Mouse (Mus musculus) megakaryocyte, adult 5-6 weeks (primary cell): Measurements from ENCODE around the gene Ppp2r5c. TPM values are rescaled to one million over a fixed set of nuclear protein-coding genes. Genes with fewer than 3 reads are reported as not detected.

ENCODE experiments used
- ATAC-seq: 2 replicates; pipeline ENCODE4 v1.8.0; 2016; ENCODE audit warnings: mild to moderate bottlenecking, inconsistent platforms; ENCODE audit not compliant: poor library complexity, severe bottlenecking
- total RNA-seq, 2 experiments: library from RNA; stranded (forward) in 1 of 2; stranded (reverse) in 1 of 2; fragments of 153-499, 151-499 nt in 1 of 2; fragments of 221-1000, 200-1000 nt in 1 of 2; gene quantifications; 2 replicates each; pipeline versions ENCODE4 v1.2.3 to v1.2.4; 2015 to 2017

Gene Ppp2r5c
- total RNA-seq, 2 experiments from 2014 or later = 178 to 306 TPM

- ATAC-seq = no peak
Observed at GRCm38 (mm10) chr12:110550364-110550763, 103.4 kb downstream of the Ppp2r5c start.

- no peak for ATAC-seq
Observed at GRCm38 (mm10) chr12:110552113-110552512, 105.2 kb downstream of the Ppp2r5c start.

- no peak for ATAC-seq
Observed at GRCm38 (mm10) chr12:110553362-110553761, 106.4 kb downstream of the Ppp2r5c start.

- ATAC-seq = no peak
Observed at GRCm38 (mm10) chr12:110555536-110556240, 108.8 kb downstream of the Ppp2r5c start.

- ATAC-seq = no peak
Observed at GRCm38 (mm10) chr12:110556861-110557628, 110.1 kb downstream of the Ppp2r5c start.

- no peak for ATAC-seq
Observed at GRCm38 (mm10) chr12:110558175-110558574, 111.3 kb downstream of the Ppp2r5c start.

- ATAC-seq = no peak
Observed at GRCm38 (mm10) chr12:110563383-110563782, 116.5 kb downstream of the Ppp2r5c start.

- no peak for ATAC-seq
Observed at GRCm38 (mm10) chr12:110564848-110565247, 117.9 kb downstream of the Ppp2r5c start.

- ATAC-seq = no peak
Observed at GRCm38 (mm10) chr12:110566366-110566765, 119.4 kb downstream of the Ppp2r5c start.

- ATAC-seq = no peak
Observed at GRCm38 (mm10) chr12:110571050-110571449, 124.1 kb downstream of the Ppp2r5c start.

GRCm38 (mm10) chr12:110572351-110572750 lies 125.4 kb downstream of the Ppp2r5c start:
- ATAC-seq = no peak

- ATAC-seq = peak; percentile 59
Observed at GRCm38 (mm10) chr12:110573635-110574034, 126.7 kb downstream of the Ppp2r5c start.

- no peak for ATAC-seq
Observed at GRCm38 (mm10) chr12:110575926-110576325, 129.0 kb downstream of the Ppp2r5c start.

- ATAC-seq = no peak
Observed at GRCm38 (mm10) chr12:110578333-110578732, 131.4 kb downstream of the Ppp2r5c start.

- ATAC-seq = no peak
Observed at GRCm38 (mm10) chr12:110588622-110589021, 141.7 kb downstream of the Ppp2r5c start.

- no peak for ATAC-seq
Observed at GRCm38 (mm10) chr12:110590804-110591259, 143.9 kb downstream of the Ppp2r5c start.

- peak; percentile 93 for ATAC-seq
Observed at GRCm38 (mm10) chr12:110591260-110591883, 144.5 kb downstream of the Ppp2r5c start.

- ATAC-seq = peak; percentile 19; the same call in 1 of the 2 replicates
Observed at GRCm38 (mm10) chr12:110598527-110598926, 151.6 kb downstream of the Ppp2r5c start.

- no peak for ATAC-seq
Observed at GRCm38 (mm10) chr12:110599791-110600190, 152.9 kb downstream of the Ppp2r5c start.

- ATAC-seq = no peak
Observed at GRCm38 (mm10) chr12:110600225-110600991, 153.5 kb downstream of the Ppp2r5c start.
